10 mouse cellular contexts compared by ENCODE assay signal in the genomic region with DNA sequence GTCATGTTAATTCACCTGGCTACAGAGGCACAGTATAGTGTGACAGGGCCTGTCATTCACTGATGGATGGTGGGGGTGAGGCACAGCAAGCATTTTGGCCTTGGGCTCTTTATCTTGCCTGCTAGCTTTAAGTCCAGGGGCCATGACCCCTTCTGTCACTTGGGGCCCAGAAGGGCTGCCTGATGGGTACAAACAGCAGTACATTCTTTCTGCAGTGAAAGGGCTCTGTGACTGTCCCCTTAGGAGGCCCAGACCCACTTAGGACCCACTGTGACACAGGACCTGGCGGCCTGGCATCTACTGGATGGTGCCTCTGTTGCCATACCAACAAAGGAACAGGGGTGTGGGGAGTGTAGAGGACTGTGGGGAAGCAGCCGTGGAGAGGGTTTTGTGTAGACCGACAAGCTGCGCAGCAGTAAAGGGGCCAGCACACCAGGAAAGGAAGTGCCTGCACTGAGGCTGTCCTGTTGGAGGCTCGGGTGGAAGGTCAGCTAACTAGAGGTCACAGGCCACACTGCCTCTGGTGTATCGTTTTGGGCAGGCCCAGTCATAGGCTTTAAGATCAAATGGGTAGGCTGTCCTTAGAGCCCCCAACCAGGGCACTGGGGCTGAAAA. TPM values are rescaled to one million over a fixed set of nuclear protein-coding genes. Genes with fewer than 3 reads are reported as not detected.
A peak's percentile ranks its signal among the peaks of the same experiment; 100 is the strongest.
DNase-seq lines count a peak whose midpoint lies in the region; ATAC-seq and TF ChIP-seq lines count a peak whose summit lies in the region.
"Had no signal": no experiment of that assay in that cellular context is flagged by ENCODE, and none has a peak within 500 bp of the region (broad histone marks: within the 10 kb centered on the region; RNA-seq: fewer than 3 reads in every experiment).

No protein-coding gene starts in this region.

- H3K4me1 ChIP-seq in heart, embryonic 11.5 days (ENCODE audit: control insufficient read depth, insufficient read depth, low read length) = peaks cover 96% of the 10 kb centered on the region
- peaks cover 73% of the 10 kb centered on the region for H3K4me1 ChIP-seq in lung, embryonic 14.5 days (ENCODE audit: insufficient read depth)
- peaks cover 57% of the 10 kb centered on the region for H3K4me1 ChIP-seq in hindbrain, postnatal 0 days (ENCODE audit: insufficient read depth, low read length)

- no peak for ATAC-seq in heart, embryonic 11.5 days (replicated peaks; ENCODE audit: insufficient number of reproducible peaks, low FRiP score, low TSS enrichment)
- ATAC-seq in lung, embryonic 14.5 days (ENCODE audit: insufficient read depth) = no peak
- ATAC-seq in hindbrain, postnatal 0 days = 0 out of 2 replicates have a peak, but pooled peaks have one; percentile 11

- no peaks in the 10 kb centered on the region for H3K27me3 ChIP-seq in heart, embryonic 11.5 days (ENCODE audit: control insufficient read depth, insufficient read depth, low read length)
- no peaks in the 10 kb centered on the region for H3K27me3 ChIP-seq in lung, embryonic 14.5 days (ENCODE audit: insufficient read depth, low read length)
- no peaks in the 10 kb centered on the region for H3K27me3 ChIP-seq in hindbrain, postnatal 0 days (ENCODE audit: insufficient read depth, low read length)

- WGBS in heart, embryonic 11.5 days (ENCODE audit: insufficient replicate concordance) = 25% methylated on average over 6 of the region's 6 CpGs
- WGBS in lung, embryonic 14.5 days = 41% methylated on average over 6 of the region's 6 CpGs
- WGBS in hindbrain, postnatal 0 days = 28% methylated on average over 6 of the region's 6 CpGs

- no peak overlapping the region for H3K4me3 ChIP-seq in heart, embryonic 11.5 days (ENCODE audit: low read depth, low read length)
- H3K4me3 ChIP-seq in lung, embryonic 14.5 days (ENCODE audit: low read depth, low read length) = no peak overlapping the region
- no peak overlapping the region for H3K4me3 ChIP-seq in hindbrain, postnatal 0 days (ENCODE audit: low read length)

- no peak overlapping the region; the same call in 1 of the 2 replicates for H3K4me2 ChIP-seq in heart, embryonic 11.5 days
- no peak overlapping the region; the same call in 1 of the 2 replicates for H3K4me2 ChIP-seq in lung, embryonic 14.5 days
- H3K4me2 ChIP-seq in hindbrain, postnatal 0 days (ENCODE audit: low read depth, low read length) = no peak overlapping the region

- no peak for TF ChIP-seq CTCF in lung, embryonic 14.5 days (IDR thresholded peaks at IDR 0.05; ENCODE audit: low read depth)
- no peak for TF ChIP-seq CTCF in hindbrain, postnatal 0 days (IDR thresholded peaks at IDR 0.05; ENCODE audit: low read depth)

- no peak for DNase-seq in heart, adult 8-10 months (ENCODE audit: low spot score)
- no peak for DNase-seq in lung, embryonic 14.5 days
- DNase-seq in lung, adult 18-20 months = no peak
- DNase-seq in hindbrain, postnatal 0 days (ENCODE audit: low spot score) = no peak
- peak; percentile 40 for DNase-seq in retina, embryonic 14.5 days (ENCODE audit: low spot score)
- no peak for DNase-seq in B cell, adult 2 months
- DNase-seq in ovary, adult 18-20 months (ENCODE audit: low spot score) = no peak
- DNase-seq: gastrocnemius, postnatal 36 days; right cerebral cortex, adult 18-20 months had no signal

- H3K36me3 ChIP-seq in heart, embryonic 11.5 days (ENCODE audit: control insufficient read depth, insufficient read depth, low read length) = no peaks in the 10 kb centered on the region
- H3K36me3 ChIP-seq in lung, embryonic 14.5 days (ENCODE audit: insufficient read depth) = no peaks in the 10 kb centered on the region
- H3K36me3 ChIP-seq in hindbrain, postnatal 0 days (ENCODE audit: insufficient read depth, low read length) = no peaks in the 10 kb centered on the region

- no peaks in the 10 kb centered on the region for H3K9me3 ChIP-seq in heart, embryonic 11.5 days (replicated peaks; ENCODE audit: control insufficient read depth, low read length)
- no peaks in the 10 kb centered on the region for H3K9me3 ChIP-seq in lung, embryonic 14.5 days (ENCODE audit: low read depth, low read length)
- H3K9me3 ChIP-seq in hindbrain, postnatal 0 days (ENCODE audit: low read length) = no peaks in the 10 kb centered on the region

- peak overlapping the region; percentile 89 for H3K27ac ChIP-seq in heart, embryonic 11.5 days (ENCODE audit: low read depth, low read length)
- H3K27ac ChIP-seq in lung, embryonic 14.5 days (ENCODE audit: low read depth) = peak overlapping the region; percentile 95
- no peak overlapping the region for H3K27ac ChIP-seq in hindbrain, postnatal 0 days

- H3K9ac ChIP-seq in heart, embryonic 11.5 days (ENCODE audit: low read depth, low read length) = peak overlapping the region; percentile 50; the same call in 1 of the 2 replicates
- H3K9ac ChIP-seq in lung, embryonic 14.5 days = no peak overlapping the region; the same call in 1 of the 2 replicates
- no peak overlapping the region for H3K9ac ChIP-seq in hindbrain, postnatal 0 days (replicated peaks; ENCODE audit: low read length)

RNA-seq across cellular contexts. Expression of a gene that starts 38.4 kb away (rescaled TPM):
- polyA plus RNA-seq in heart, embryonic 11.5 days (2014; fragmentation: Nextera tagmentation; extraction: Ambion mirVana) = 9.2 and 11.1 TPM in 2 replicates
- total RNA-seq in heart, adult 8-10 months (2022) = 10 to 100 TPM; 23.7 to 44.2 (median 32.3) TPM
- polyA plus RNA-seq in lung, embryonic 14.5 days (2014; fragmentation: Nextera tagmentation; extraction: Ambion mirVana) = 10.6 TPM in 2 replicates
- 29.0 and 33.6 TPM in 2 replicates for total RNA-seq in hindbrain, postnatal 0 days (2014; rRNA removed)
- 5.5 and 6.1 TPM in 2 replicates for polyA plus RNA-seq in hindbrain, postnatal 0 days (2015; fragmentation: Nextera tagmentation; extraction: Ambion mirVana)
